1 mouse cellular context compared by ENCODE assay signal in genomic region chr8:113660128-113660527, GRCm38 (mm10).
TF ChIP-seq lines count a peak whose summit lies in the region.

No protein-coding gene starts in this region.

TF ChIP-seq in CH12.LX, 34 proteins besides CTCF, POLR2A, EP300 and RAD21:
- peak; percentile 23; the same call in 1 of the 2 replicates for TF ChIP-seq IRF4 (IDR thresholded peaks at IDR 0.05; ENCODE audit: low read depth, low read length)
- TF ChIP-seq HCFC1 (IDR thresholded peaks at IDR 0.05; ENCODE audit: low read depth, low read length), result peak; percentile 33; the same call in 1 of the 2 replicates
- peak; percentile 60; the same call in 1 of the 2 replicates for TF ChIP-seq CHD2 (IDR thresholded peaks at IDR 0.05; ENCODE audit: low read length)
- peak; percentile 54 for TF ChIP-seq ZC3H11A (IDR thresholded peaks at IDR 0.05; ENCODE audit: low read depth, low read length)
- 0 out of 2 replicates have a peak, but pooled peaks have one; percentile 19 for TF ChIP-seq ELF1 (IDR thresholded peaks at IDR 0.05; ENCODE audit: low read depth, low read length)
- no peak for TF ChIP-seq ZKSCAN1 (IDR thresholded peaks at IDR 0.05; ENCODE audit: borderline replicate concordance, low read depth, low read length)
- TF ChIP-seq JUN (IDR thresholded peaks at IDR 0.05; ENCODE audit: insufficient read depth, low read depth, low read length), result no peak
- TF ChIP-seq SIN3A (IDR thresholded peaks at IDR 0.05; ENCODE audit: low read length), result peak; percentile 43; the same call in 1 of the 2 replicates
- TF ChIP-seq SMC3 (IDR thresholded peaks at IDR 0.05; ENCODE audit: low read depth, low read length), result peak; percentile 93
